Mouse (Mus musculus) testis, adult 2 months (tissue): ENCODE data around the gene E2f2.
A peak's percentile ranks its signal among the peaks of the same experiment; 100 is the strongest.

Source experiments
- CTCF ChIP-seq: fragments of 200-500 bp; IDR thresholded peaks from 2 replicates; pipeline ENCODE4 v1.5.1; 2012; ENCODE audit warnings: low read depth, mild to moderate bottlenecking, inconsistent platforms, low read length, moderate library complexity; ENCODE audit not compliant: control insufficient read depth, insufficient read depth, insufficient replicate concordance
- POLR2A ChIP-seq: fragments of 200-500 bp; IDR thresholded peaks from 2 replicates; pipeline ENCODE4 v1.6.1; 2012; ENCODE audit warnings: low read depth, mild to moderate bottlenecking, inconsistent platforms, low read length, moderate library complexity; ENCODE audit not compliant: control insufficient read depth

DNA sequence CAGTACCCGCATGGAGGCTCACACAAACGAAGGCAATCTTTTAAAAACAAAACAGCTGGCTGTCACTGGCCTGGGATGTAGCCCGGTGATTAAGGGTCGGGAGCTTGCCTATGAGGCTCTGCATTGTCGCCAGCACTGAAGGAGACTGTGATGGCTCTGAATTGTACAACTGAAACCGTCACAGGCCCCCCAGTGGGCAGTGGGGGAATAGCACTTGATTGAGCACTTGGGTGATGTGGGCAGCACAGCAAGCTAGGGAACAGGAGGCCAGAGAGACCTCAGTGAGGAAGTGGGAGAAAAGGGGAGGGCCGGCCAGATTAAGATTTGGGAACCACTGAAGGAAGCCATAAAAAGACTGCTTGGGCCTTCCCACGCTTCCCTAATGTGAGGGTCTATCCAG lies 67.4 kb downstream of the E2f2 start:
- TF ChIP-seq CTCF (peak; percentile 76), POLR2A (no peak)
